Mouse (Mus musculus) layer of hippocampus, adult 8-10 months (tissue): Measurements from ENCODE around the gene Bace2. TPM values are rescaled to one million over a fixed set of nuclear protein-coding genes. Genes with fewer than 3 reads are reported as not detected.

Experiments used
- DNase-seq, 2 experiments: peaks; one replicate each; pipeline ENCODE4 v3.0.0; 2022; ENCODE audit warnings: low spot score in 2 of 2
- total RNA-seq, 4 experiments: library from RNA; stranded (reverse); gene quantifications; 2 replicates each; pipeline ENCODE4 v1.2.4; 2022

The Bace2 gene
- total RNA-seq, 4 experiments from 2014 or later, result 5.4 to 10.4 (median 8.3) TPM

GRCm38 (mm10) chr16:97399991-97400390, 43.4 kb downstream of the Bace2 start:
- DNase-seq, result no peak

GRCm38 (mm10) chr16:97401741-97402140, 45.2 kb downstream of the Bace2 start:
- no peak for DNase-seq

DNA sequence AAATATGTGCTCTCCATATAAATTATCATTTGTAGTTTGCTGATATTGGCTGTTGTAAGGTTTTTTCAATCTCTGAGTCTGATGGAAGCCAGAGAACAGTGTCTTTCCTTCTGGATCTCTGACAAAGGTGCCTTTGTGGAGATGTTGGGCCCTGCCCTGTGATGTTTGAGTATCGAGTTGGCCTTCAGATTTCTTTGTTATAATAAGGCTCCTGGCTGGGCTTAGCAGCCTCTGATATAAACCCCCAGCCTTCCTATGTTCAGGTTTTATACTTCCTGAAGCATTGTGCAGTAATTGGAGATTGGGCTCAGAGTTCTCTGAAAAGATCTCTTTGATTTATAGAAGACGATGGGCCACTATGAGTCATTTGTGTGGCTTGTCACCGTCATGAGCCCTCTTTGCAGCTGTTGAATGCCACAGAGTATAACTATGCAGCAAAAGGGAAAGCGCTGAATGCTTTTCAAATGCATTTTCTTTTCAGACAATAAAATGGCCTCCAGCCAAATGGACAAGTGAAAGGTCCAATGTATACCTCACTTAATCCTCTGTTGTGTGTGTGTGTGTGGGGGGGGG, 45.8 kb downstream of the Bace2 start:
- no peak for DNase-seq

- no peak for DNase-seq
Measured at GRCm38 (mm10) chr16:97405476-97406012, 49.0 kb downstream of the Bace2 start.

GRCm38 (mm10) chr16:97417896-97418542, 61.5 kb downstream of the Bace2 start:
- DNase-seq, result peak in 1 of 2 experiments; percentile 33

DNA sequence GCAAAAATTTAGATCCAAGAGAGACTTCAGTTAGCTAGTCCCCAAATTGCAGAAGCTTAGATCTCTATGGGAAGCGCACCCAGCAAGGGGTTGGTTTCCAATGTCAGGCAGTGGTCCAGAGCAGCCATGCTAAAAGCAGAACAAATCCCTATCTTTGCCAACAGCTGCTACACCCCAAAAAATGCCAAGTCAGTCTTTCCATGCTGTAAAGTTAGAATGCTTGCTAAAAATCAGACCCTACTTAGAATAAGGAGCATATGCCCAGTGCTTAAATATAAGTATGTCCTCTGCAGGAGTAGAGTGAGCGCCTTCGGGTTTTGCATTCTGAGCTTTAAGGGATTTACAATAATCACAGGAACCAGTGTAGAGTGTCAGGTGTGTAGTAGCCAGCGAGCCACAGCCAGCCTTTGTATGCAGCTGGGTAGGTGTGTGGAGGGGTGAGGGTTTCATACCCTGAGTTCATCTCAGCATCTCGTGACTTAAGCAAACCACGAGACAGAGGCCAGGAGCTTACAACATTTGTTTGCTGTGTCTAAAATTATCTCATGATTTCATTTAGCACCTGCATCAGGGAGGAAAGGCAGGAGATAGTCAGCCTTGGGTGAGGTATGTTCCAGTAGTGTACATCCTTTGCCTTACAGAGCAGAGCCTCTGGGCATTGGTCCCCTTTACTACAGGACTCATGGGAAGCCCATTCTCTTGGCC, 62.4 kb downstream of the Bace2 start:
- no peak for DNase-seq

DNA sequence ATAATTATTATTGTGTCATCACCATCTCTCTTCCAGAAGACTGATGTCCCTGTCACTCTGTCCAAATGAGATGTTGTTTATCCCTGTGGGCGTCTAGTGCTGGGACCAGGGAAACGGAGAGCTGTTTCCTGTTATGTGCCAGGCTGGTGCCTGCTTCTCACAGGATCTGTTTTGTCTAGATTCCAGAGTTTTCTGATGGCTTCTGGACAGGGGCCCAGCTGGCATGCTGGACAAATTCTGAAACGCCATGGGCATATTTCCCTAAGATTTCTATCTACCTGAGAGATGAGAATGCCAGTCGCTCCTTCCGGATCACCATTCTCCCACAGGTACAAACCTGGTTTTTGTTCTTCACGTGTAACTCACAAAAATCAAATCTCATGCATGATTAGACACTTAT, 65.1 kb downstream of the Bace2 start:
- DNase-seq, result peak in 1 of 2 experiments; percentile 35

- DNase-seq, result no peak
Measured at GRCm38 (mm10) chr16:97423627-97424026, 67.1 kb downstream of the Bace2 start.

DNA sequence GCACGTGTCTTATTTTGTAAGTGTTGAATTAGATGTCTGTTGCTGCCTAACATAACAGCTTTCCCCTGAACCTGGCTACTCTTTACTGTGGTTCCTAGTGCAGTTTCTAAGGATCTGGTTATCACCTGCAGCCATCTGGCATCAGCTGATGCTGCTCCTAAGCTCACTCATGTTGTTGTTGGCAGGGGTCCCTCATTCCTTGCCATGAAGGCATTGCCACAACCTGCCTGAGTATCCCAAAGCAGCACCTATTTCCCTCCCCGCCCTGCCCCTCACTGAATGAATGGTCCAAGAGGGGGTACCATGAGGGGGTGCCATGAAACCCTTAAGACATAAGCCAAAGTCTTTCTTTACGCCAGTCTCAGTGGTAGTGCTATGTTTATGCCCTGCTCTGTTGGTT, 71.5 kb downstream of the Bace2 start:
- DNase-seq, result no peak

DNA sequence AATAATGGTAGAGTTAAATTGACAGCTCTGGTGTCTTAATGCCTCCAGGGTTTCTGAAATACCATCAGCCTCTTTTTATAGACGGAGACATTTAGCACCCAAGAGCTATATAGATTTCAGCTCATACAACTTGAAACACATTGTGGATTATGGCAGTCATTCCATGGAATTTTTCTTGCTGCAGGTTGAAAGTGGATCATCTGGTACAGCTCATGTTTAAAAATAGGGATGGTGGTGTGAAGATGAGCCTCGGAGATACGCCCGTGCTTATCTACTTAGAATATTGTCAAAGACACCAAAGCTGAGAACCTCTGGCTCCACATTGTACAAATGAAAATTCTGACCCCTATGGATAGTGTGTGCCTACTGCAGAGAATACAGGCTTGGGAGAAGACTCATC, 73.5 kb downstream of the Bace2 start:
- DNase-seq, result no peak

GRCm38 (mm10) chr16:97431328-97431727, 74.8 kb downstream of the Bace2 start:
- DNase-seq, result no peak

- no peak for DNase-seq
Measured at GRCm38 (mm10) chr16:97434206-97434605, 77.7 kb downstream of the Bace2 start.

- peak; percentile 47 to 50 for DNase-seq
Measured at GRCm38 (mm10) chr16:97437448-97438056, 81.0 kb downstream of the Bace2 start.

GRCm38 (mm10) chr16:97438191-97438590, 81.6 kb downstream of the Bace2 start:
- no peak for DNase-seq

DNA sequence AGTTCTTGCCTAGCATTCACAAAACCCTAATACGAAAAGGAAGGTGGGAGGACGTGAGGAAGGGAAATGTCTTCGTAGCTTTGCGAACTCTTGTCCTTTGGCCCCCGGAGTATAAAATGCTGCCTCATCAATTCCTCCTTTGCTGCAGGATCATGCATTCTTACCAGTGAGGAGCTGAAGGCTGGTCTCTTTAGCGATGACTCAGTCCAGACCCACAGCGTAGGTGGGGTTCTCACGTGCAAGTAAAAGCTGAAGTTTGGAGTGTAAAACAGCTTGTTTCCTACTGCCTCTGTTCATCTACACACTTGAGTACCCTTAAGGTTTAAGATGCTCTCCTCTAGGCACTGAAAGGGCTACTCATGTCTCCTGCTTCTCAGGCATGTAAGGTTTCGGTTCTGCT, 85.4 kb downstream of the Bace2 start:
- no peak for DNase-seq

- DNase-seq, result peak in 1 of 2 experiments; percentile 21
Measured at GRCm38 (mm10) chr16:97443670-97444263, 87.2 kb downstream of the Bace2 start.

DNA sequence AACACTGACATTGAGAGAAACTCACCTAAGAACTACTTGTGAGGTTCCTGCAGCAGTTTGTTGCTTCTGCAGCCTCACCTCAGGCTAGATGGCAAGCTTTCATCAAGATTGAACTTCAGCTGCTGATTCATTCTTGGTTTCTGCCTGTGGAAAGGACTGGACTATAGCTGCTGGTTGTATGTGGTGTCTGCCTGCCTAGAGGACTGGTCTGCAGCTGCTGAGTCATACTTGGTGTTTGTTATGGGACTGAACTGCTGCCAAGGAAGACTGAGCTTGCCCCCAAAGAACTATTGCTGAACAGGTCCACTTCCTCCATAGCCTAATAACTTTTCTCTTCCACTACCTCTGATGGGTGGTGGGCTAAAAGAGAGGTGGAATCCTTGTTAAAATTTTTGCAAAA, 90.8 kb downstream of the Bace2 start:
- no peak for DNase-seq

DNA sequence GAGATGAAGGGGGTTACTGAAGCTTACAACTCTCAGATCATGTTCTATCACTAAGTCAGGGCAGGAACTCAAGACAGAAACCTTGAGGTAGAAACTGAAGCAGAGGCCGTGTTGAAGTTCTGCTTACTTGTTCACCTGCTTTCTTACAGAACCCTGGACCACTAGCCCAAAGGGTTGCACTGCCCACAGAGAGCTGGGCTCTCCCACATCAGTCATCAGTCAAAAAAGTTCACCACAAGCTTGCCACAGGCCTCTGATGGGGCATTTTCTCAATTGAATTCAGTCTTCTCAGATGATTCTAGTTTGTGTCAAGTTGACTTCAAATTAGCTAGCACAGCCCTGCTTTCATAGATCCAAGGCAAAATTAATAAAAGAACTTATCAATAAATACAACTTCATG, 103.3 kb downstream of the Bace2 start:
- no peak for DNase-seq

DNA sequence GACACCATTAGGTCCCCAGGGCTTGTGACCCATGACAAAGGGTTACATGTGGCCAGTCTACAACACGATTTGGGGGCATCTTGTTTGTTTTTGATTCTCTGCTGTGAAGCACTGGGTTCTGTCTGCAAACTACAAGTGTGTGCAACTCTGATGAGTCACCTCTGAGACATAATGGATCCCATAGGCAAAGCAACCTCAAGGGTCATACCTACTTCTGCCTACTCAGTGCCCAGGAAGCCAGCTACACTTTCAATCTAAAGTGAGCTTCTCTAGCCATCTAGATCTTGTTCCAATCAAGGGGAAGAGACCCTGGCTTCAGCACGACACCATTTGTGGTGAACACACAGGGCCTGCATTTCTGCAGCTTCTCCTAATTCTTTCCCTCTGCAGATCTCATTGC, 104.7 kb downstream of the Bace2 start:
- DNase-seq, result no peak

DNA sequence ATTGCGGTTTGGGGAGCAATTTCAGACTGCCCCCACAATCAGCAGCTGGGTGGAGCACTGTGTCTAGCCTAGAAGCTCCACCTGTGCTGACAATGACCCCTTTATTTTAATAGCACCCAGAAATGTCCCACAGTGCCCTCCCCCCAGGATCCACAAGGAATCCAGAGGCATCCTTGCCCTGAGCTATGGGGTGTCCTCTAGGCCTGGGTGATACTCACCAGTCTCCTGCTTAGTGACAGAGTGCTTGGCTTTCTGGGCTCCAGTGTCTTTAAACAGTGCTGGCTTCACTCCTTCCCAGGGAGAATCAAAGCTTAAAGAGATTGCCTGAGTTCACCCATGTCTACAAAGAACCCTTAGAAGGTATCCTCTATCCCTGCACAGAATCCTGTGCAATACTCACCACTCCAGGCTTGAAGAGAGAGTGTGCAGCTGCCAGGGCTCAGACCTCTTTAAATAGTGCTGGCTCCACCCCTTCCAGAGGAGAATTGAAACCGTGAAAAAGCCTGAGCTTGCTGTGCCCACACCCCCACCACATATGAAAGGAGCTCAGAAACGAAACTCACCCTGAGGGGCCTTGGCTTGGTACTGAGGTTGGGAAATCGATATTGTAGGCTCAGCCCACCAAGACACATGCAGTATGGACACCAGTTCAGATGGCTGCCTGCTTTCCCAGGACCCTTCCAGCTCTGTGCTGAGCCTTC, 106.1 kb downstream of the Bace2 start, which contains the start of gene Mx1:
TSS of gene Mx1 (minus strand) at position 427 of the 701 bp plus-strand sequence.
- DNase-seq, result no peak
